Mouse (Mus musculus) ES-Bruce4 (cell line): ENCODE results near the gene Mok.

Experiments
- CTCF ChIP-seq: IDR thresholded peaks from one replicate; pipeline ENCODE4 v1.8.1; 2011; ENCODE audit warnings: low read depth, low read length
- POLR2A ChIP-seq: IDR thresholded peaks from one replicate; pipeline ENCODE4 v1.8.1; 2011; ENCODE audit warnings: low read length; ENCODE audit not compliant: insufficient read depth

DNA sequence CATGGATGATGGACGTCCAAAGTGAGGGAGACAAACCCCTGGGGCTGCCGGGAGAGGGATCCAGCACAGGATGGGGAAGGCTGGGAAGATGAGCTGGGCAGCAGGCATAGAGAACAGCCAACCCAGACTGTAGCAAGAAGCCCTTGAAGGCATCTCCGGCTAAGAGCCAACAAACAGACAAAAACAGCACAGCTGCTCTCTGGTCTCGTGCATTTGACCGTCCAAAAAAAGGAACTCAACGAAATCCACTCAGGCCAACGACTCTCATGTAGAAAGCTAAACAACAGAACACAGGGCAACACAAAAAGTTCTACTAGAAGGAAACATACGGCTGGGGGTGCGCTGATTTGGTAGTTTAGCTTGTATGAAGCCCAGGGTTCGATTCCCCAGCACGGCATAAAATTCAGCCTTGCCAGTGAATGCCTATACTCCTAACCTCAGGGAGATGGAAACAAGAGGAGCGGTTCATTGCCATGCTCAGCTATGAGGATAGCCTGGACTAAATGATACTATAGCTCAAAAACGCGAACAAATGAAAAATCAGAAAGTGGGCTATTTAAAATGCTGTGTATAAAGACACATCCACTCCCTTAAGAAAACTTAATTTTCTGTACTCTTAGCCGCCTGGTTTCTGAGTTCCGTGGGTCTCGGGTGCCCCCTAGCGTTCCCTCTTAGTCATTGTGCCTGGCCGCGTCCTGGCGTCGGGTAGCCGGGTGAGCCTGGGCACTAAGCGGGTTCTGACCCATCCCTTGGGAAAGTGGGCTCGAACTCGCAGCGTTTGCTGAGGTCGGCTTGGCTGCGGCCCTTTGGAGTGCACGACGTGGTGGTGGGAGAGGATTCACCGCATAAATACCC, 2.7 kb upstream of the Mok start:
- peak; percentile 84 for TF ChIP-seq CTCF
- TF ChIP-seq POLR2A: no peak
